Mouse (Mus musculus) ZHBTc4 (cell line): Measurements from ENCODE around the gene Cavin4.
"Not testable (repeated sequence)": the region's sequence is repeated elsewhere in the genome, so short reads cannot be mapped to it uniquely, and the experiment has no call there.

Experiments used
- DNase-seq: peaks from one replicate; pipeline ENCODE4 v3.0.0-alpha.2; 2011; ENCODE audit warnings: low read depth, low spot score

The Cavin4 gene

DNA sequence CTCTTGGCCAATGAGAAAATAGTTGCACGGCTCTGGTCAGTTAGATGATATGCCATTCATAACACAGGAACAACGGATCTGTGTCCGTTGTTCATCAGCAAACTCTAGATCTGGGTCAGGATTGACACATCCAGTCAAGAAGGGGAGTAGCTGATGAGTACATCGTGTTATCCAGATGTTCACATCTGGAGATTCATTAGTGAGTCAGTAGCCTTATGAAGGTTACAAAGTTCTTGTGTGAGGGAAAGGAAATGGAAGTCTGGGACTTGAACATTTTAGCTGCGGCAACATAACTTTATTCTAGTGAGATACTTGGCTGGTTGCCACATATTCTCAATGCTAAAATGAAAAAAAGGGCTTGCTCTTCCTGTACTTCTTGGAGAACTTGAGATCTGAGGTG, 9.6 kb downstream of the Cavin4 start:
- no peak for DNase-seq

DNA sequence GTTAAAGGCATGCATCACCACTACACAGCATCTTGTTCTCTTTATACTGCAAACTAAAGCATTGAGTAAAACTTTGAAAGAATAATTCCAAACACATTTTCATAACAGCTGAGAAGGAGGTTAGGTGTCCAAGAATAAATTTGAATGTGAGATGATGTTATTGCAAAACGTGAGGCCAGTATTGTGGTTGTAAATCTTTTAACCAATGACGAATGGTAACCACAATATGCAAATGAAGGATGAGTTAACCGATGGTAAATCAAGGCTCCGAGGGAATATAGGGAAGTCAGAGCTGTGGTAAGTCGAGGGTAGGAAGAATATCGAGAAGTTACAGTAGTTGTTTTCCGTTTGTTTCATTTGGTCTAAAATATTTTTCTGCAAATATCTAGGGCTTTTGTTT, 11.1 kb downstream of the Cavin4 start:
- DNase-seq, result no peak

DNA sequence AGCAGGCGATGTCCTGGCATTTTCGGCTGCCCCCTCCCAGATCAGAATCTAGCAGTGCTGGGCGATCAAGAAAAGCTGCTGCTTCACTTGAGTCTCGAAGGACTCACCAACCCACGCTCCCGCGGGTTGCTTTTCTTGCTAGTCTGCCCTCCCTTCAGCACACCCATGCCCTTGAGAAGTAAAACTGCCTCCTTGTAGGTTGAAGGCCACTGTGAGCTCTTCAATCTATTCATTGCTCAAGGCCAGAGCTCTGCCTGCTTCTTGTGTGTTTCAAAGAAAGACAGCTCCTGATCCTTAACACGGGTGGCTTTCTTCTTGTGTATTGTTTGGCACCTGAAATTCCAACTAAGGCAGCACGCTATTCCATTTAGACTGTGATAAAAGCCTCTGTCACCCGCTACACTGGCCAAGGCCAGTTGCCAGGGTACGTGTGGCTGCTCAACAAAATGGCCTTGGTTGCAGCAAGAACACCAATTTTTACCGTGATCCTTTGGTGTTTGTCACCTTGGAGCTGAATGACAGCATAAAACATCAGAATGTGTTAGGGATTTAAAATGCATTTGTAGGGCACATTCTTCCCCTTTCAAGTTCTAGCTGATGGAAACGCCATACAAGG, 13.4 kb downstream of the Cavin4 start:
- peak; percentile 35 for DNase-seq

DNA sequence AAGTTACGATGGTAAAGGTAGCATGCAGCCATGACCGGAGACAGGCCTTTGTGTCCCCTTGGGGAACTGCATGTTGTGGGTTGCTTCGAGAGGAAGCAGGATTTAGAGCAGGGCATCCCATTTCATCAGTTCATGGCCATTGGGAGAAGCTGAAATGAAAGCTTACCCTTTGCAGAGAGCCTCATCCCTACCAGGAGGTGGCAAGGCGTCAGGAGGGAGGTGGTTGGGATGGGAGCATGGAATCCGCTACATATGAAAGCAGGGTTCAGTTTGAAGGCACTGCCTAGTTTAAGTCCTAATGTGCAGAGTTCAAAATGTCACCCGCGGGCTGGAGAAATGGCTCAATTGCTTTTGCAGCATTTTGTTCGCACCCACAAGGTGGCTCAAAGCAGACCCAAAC, 14.0 kb downstream of the Cavin4 start:
- no peak for DNase-seq

DNA sequence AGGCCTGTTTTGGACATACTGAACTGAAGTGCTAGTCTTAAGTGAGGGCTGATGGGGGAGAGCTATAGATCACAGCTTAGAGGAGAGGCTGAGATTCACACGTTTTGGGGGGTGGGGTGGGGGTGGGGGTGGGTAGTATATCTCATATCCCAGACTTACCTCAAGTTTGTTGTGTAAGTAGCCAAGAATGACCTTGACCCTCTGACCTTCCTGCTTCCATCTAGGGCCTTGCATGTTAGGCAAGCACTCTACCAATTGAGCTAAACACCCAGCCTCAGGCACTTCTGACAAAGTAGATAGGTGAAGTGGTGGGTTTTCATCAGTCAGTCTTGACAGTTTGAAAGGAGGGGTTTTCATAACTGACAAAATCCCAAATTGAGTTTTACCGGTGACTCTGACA, 14.5 kb downstream of the Cavin4 start:
- peak; percentile 39 for DNase-seq

DNA sequence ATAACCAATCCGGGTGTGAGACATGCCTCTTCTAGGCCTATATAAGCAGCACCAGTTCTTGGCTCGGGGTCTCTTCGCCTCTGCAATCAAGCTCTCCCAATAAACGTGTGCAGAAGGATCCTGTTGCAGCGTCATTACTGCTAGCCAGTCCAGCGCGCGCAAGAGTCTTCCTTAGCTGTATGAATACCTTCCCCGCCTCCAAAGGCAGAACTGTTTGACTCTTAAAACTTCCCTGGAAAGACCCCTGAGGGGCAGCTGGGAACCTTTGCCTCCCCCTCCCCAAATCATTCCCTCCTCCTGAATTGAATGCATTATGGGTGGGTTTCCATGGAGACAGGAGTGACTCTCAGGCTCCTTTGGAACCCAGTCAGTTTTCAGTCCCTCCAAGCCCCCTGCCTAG, 15.5 kb downstream of the Cavin4 start:
- DNase-seq, result no peak

DNA sequence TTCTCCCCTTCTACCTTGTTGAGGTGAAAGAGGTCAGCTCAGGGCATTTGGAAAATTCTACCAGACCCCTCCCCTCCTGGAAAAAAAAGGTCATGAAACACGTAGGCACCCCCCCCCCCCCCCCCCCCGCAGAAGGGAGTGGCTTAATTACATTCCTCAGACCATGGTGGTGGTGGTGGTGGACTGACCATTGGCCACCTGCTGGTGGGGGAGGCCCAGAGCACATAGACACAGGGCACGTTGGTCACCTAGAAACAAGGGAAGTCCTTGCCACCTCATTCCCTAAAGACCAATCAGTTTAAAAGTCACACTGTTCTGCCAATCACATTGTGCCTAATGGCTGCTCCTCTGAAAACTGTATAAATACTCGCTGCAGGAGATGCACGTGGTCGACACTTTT, 16.4 kb downstream of the Cavin4 start:
- peak; percentile 17 for DNase-seq

DNA sequence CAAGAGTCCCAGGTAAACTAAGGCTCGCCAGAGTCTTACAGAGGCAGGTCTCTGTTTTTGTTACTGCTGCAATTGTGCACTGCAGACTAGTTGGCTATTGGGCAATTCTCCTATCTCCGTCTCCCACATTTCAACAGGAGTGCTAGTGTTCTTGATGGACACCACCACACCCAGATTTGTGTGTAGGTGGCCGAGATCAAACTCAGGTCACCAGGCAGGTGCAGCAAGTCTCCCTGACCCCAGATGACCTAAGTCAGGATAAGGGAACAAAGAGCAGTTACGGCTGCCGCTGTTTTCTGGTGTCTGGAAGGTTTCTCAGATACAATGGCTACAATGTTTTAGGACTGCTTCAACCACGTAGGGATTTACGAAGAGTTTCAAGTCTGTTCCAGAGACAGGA, 16.9 kb downstream of the Cavin4 start:
- peak; percentile 23 for DNase-seq

DNA sequence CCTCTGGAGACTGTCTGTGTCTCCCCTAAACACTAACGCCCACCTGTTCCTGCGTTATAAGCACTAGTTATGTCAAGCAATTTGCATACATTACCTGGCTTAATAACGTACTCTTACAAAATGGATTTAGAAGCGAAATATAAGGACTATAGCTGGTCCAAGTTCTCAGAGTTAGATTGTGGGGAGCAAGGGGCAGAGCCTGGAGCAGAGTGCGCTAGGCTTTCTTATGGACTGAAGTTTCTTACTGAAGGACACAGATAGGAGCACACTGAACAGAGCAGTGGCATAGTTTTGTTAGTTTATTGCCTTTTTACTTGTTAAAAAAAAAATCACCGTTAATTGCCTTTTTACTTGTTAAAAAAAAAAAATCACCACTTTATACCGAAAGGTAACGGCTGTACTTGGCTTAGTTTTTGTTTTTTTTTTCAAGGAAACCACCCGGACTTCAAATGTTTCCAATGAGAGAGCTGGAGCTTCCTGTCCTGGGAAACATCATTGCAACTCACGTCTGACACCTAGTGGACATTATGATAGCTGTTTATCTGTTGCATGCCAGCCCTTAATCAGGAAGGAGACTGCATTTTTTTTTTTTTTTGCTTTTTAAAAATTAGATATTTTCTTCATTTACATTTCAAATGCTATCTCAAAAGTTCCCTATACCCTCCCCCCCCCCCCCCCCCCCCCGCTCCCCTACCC, 17.5 kb downstream of the Cavin4 start:
- DNase-seq, result peak; percentile 73

DNA sequence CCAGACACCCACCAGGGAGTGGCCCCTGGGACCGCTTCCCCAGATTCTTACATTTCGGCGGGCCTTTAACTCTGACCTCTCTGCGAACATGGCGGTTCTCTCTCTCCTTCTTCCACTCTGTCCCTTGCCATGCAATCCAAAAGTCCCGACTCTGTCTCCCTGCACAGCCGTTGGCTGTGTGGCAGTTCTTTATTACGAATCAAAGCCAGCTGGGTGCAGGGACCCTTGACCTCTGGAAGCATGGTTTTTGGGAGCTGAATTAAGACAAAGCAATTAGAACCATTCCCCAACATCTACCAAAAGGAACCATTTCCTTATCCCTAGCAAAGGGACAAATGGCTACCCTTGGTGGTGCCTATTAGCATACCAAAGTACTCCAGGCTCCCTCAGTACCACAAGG, 19.8 kb downstream of the Cavin4 start:
- no peak for DNase-seq

DNA sequence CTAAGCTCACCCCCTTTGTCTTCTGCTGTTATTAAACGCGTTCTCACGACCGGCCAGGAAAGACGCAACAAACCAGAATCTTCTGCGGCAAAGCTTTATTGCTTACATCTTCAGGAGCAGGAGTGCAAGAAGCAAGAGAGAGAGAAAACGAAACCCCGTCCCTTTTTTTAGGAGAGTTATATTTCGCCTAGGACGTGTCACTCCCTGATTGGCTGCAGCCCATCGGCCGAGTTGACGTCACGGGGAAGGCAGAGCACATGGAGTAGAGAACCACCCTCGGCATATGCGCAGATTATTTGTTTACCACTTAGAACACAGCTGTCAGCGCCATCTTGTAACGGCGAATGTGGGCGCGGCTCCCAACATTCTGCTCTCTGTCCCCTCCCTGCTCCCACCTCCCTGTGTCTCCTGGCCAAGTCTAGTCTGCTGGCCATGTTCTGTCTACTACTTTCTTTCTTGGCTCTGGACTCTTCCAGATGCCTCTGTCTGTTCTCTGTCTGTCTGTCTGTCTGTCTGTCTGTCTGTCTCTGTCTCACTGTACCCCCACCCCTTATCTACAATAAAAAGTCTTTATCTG, 20.4 kb downstream of the Cavin4 start:
- DNase-seq, result not testable (repeated sequence)

DNA sequence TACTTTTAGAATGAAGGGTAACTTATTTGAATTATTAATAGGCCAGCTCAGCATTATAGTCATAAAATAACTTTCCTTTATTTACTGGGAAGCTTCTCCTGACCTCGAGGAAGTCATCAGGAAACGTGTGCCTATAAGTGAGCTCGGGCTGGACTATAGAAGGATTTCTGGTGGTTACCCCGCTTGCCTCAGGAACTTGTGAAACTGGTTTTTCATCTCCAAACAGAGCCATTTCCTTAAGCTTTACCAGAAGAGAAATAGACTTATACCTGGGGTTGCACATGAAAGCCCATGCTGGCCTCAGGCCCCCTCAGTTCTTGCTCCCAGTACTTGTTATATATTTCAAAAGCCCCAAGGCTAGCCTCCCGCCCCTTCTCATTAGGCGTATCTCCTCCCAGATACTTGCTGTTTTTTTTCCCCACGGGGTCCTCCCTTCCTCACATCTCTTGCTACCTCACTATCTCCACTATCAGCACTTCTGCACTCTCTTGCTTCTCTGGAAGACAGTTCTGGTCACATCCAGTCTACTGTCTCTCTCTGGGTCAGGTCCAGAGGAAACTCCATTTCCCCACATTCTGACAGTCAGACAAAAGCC, 21.4 kb downstream of the Cavin4 start:
- no peak for DNase-seq

DNA sequence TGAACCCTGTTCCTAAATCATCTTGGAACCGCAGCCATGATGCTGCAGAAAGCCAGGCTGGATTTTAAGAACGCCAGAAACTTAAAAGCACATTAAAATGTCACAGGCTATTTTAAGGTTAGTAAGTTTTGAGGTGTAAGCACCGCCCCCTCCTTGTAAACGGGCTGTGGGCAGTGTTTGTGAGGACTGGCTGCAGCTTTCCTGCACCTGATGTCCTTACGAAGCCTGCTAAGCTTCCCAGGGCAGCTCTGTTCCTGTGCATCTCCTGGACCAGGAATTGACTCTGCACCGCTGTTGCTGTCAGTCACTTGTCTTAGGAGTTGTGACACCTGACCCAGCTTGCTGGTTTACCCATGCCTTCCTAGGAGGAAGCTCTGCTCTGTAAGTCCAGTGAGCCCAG, 24.8 kb downstream of the Cavin4 start:
- no peak for DNase-seq

DNA sequence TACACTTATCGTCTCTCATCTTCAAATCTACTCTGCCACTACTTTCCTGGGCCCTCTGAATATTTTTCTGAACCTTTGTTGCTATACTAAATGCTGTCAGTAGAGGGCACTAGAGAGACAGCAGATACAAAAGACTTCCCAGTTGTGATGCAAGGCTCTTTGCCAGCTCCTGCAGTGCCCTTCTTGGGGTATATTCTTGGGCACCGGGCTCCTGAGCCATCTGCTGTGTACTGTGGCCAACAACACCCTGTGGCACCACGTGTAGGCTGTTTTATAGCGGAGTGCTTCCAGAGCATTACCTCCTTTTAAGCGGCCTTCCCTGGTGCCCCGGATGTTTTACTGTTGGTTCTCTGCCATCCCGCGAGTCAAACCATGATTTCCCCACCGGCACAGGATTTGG, 27.3 kb downstream of the Cavin4 start:
- DNase-seq, result peak; percentile 67

DNA sequence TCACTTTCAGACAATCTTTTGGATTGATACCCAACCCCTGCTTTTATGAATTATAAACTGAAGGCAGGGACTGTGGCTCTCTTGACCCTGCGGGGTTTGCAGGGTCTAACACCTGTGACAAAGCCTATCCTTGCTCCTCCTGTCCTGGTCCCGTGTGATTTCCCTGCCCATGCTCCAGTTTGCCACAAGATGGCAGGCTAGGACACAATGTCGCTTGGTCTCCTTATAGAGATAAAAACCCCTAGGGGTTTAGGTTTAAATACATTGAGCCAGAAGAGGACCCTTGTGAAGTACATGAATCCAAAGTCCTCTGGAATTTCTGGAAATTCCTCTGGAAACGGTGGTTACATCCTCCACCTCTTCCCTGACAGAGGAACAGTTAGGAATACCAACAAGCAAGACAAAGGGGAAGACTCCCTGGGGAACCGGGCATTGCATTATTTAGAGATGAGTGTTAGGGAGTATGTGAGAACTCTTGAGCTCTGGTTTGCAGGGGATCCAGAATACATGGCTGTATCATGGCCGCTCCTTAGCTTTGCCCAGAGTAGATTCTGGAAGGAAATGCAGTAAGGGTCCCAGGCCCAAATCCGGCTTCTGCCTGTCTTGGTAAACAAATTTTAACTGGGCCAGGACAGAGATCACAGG, 28.6 kb downstream of the Cavin4 start:
- peak; percentile 86 for DNase-seq

DNA sequence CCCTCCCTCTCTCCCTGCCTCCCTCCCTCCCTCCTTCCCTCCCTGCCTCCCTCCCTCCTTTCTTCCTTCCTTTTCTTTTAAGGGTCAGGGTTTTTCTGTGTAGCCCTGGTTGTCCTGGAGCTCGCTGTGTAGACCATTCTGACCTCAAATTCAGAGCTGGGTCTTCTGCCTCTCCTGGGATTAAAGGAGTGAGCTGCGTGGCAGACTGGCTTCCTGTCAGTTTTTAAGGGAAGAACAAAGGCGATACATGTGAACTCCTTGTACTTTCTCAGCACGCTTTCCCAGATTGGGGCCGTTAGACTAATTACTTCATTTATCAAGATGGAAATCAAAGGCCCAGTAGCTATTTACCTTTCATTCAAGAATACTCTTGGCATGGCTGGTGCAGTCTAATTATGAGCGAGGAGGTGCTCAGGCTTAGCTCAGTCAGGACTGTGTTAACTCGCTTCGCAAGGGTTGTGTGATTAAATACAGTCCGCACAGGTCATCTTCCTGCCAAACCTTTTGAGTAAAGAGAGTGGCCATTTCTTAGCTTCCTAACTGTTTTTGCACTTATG, 29.5 kb downstream of the Cavin4 start:
- DNase-seq, result no peak

DNA sequence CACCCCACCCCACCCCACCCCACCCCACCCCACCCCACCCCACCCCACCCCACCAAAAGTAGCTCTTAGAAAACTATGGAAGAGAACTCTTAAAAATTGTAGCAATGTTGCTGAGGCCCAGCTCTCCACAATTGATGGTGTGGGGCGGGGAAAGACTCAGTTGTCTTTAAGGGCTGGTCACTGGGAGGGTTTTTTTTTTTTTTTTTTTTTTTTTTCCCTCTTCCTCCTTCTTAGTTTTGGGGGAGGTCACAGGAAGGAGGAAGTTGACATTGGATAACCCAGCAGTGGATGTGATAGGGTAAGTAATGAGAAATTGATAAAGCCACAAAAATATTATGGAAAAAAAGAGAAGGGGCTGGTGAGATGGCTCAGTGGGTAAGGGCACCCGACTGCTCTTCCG, 33.4 kb downstream of the Cavin4 start:
- no peak for DNase-seq

DNA sequence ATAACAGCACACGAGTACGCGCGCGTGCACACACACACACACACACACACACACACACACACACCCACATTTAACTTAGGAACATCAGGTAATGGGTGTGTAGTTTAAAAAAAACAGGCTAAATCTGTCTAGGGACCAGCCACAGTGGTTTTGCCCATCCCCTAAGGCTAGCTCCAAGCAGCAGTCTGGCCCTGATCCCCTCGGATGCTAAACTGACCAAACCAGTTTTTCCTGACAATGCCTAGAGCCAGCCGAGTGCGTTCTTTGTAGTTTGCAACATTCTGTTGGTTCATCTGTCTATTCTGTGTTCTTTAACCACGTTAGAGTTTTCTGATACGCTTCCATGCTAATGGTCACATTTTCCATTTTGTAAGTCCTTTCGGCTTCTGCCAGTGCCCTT, 34.0 kb downstream of the Cavin4 start:
- no peak for DNase-seq

DNA sequence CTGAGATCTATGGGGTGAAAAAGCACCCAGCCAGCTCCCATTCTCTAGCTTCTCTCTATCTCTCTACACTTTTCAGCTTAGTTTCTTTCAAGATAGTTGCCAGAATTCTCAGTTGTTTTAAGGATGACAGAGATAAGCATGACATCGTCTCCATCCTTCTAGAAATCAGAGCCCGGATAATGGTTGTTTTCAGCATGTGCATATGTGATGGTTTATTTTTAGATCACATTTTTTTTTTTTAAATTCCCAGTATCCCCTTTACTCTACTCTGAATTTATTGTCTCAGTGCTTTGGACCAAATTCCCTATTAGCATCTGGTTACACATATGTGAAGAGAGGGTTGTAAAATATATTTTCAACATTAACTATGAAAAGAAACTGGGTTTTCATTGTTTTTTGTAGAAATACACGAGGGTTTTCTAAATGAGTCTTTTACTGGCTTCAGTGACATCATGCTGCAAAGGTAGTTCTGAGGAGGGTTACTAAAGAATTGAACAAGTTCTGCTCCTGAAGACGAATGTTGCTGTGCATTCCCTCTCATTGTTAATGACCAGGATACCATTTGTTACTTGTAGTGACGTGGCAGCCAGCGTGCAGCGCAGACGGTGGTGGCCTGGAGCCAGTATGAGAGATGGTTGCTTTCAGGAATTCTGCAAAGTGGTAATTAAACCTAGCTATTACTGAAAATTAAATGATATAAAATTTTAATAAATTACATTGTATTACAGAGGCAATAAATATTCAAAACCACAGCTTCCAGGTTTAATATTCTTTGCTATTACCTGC, 52.7 kb downstream of the Cavin4 start:
- DNase-seq, result no peak

DNA sequence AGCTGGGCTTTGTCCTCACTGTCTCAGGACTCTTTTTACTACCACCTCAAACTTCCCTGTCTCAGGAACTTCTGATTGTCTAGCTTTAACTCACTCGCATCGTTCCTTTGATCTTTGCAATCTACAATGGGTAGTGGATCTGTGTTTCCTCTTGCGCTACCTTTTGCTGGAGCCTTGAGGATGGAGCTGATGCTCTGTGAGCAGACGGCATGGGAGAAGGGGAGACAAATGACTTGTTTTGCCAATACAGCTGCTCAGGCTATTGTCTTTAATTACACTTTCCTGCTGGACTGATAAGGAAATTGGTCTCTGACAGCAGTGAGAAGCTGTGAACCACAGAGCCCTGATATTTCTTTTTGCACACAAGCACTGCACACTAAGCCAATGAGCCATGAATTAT, 53.5 kb downstream of the Cavin4 start:
- DNase-seq, result no peak
